Mouse (Mus musculus) stomach, postnatal 0 days (tissue): ENCODE measurements around the gene Slc22a23. TPM values are rescaled to one million over a fixed set of nuclear protein-coding genes. Genes with fewer than 3 reads are reported as not detected.

Source experiments
- ATAC-seq: fragments of 200-750 bp; cut with Nextera tagmentation; 2 replicates; pipeline ENCODE4 v1.8.0; 2017; ENCODE audit not compliant: low FRiP score, low TSS enrichment
- DNase-seq: peaks from one replicate; pipeline ENCODE4 v3.0.0-alpha.2; 2016; ENCODE audit warnings: low spot score
- H3K27ac ChIP-seq: fragments of 300-500 bp; sonication (generic); replicated peaks from 2 replicates; pipeline ENCODE4 v1.5.1; 2014; ENCODE audit warnings: mild to moderate bottlenecking, control low read depth
- H3K27me3 ChIP-seq: fragments of 300-500 bp; sonication (generic); 2 replicates; pipeline ENCODE4 v1.6.1; 2014; ENCODE audit warnings: low read length; ENCODE audit not compliant: control insufficient read depth, insufficient read depth
- H3K36me3 ChIP-seq: fragments of 300-500 bp; sonication (generic); 2 replicates; pipeline ENCODE4 v1.6.1; 2014; ENCODE audit warnings: low read length, mixed read lengths; ENCODE audit not compliant: control insufficient read depth, insufficient read depth
- H3K4me1 ChIP-seq: fragments of 300-500 bp; sonication (generic); replicated peaks from 2 replicates; pipeline ENCODE4 v1.6.1; 2014; ENCODE audit warnings: antibody characterized with exemption; ENCODE audit not compliant: control insufficient read depth, insufficient read depth
- H3K4me2 ChIP-seq: fragments of 300-500 bp; sonication (generic); replicated peaks from 2 replicates; pipeline ENCODE4 v1.6.1; 2014; ENCODE audit warnings: low read depth, mild to moderate bottlenecking, control low read depth, moderate library complexity
- H3K4me3 ChIP-seq: fragments of 300-500 bp; sonication (generic); 2 replicates; pipeline ENCODE4 v1.5.1; 2014; ENCODE audit warnings: low read depth, low read length, control low read depth
- H3K9ac ChIP-seq: fragments of 300-500 bp; sonication (generic); 2 replicates; pipeline ENCODE4 v1.6.1; 2014; ENCODE audit warnings: mild to moderate bottlenecking, low read length, control low read depth, mixed read lengths
- H3K9me3 ChIP-seq: fragments of 300-500 bp; sonication (generic); 2 replicates; pipeline ENCODE4 v1.6.1; 2016; ENCODE audit warnings: low read length; ENCODE audit not compliant: control insufficient read depth
- CTCF ChIP-seq: IDR thresholded peaks from 2 replicates; pipeline ENCODE4 v1.5.1; 2016; ENCODE audit warnings: antibody characterized with exemption, low read depth, mild to moderate bottlenecking, moderate library complexity
- EP300 ChIP-seq: optimal IDR thresholded peaks from 2 replicates; pipeline ENCODE3; 2016; ENCODE audit warnings: antibody characterized with exemption
- WGBS: fragments of 180-500 bp; shearing (Covaris S2); extraction: QIAGEN DNeasy Blood & Tissue Kit; methylation state at CpG from one replicate; pipeline ENCODE4 v1.1.7; 2014; 5-methylcytosine and 5-hydroxymethylcytosine counted together
- polyA plus RNA-seq: library from polyadenylated mRNA; unstranded; fragments of >200 nt; fragmentation: Nextera tagmentation; extraction: Ambion mirVana; gene quantifications from 2 replicates; pipeline ENCODE4 v1.2.1, GENCODE M21; 2015

The Slc22a23 gene
- polyA plus RNA-seq, 1 experiment from 2014 or later = 6.9 TPM

DNA sequence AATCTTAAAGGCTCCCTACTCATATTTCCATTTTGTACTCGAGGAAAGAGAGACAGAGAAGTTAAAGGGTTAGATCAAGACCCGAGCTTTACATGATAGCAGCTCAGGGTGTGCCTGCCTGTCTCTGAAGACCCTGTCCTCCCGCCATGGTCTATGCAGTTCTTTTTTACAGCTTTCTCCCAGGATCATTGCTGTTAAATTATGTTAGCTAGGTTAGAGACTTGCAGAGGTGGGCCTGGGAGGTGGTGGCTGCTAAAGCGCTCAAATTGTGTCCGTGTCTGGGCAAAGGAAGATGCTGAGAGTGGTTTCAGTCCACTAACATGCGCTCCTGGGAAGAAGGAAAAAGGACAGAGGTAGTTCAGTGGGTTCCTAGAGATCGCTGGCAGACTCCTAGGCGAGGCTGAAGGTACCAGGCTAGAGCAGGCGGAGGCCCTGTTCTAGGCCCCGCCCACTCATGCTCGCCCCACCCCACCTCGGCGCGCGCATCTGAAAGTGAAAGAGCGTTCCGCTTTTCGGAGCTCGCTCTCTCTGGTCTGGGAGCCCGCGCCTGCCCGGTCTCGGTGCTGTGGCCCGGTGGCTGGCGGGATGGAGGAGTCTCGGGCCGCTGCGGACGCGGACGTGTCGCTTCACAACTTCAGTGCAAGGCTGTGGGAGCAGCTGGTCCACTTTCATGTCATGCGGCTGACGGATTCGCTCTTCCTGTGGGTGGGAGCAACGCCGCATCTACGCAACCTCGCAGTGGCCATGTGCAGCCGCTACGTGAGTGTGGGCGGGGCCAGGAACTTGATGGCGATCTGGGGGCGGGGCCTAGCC, 182.3 kb downstream of the Slc22a23 start, which contains the start of gene Psmg4:
Gene Psmg4 (plus strand): TSS at position 474 of the 813 bp plus-strand sequence.
- H3K4me3 ChIP-seq = peak within 1 kb of the TSS; percentile 67
- H3K27ac ChIP-seq = peak within 1 kb of the TSS; percentile 94
- H3K36me3 ChIP-seq = no peaks in the 10 kb centered on the region; the same call in 1 of the 2 replicates
- no peaks in the 10 kb centered on the region for H3K27me3 ChIP-seq
- no peaks in the 10 kb centered on the region for H3K9me3 ChIP-seq
- peak within 1 kb of the TSS; percentile 82 for H3K9ac ChIP-seq
- ATAC-seq (peak; percentile 97), DNase-seq (peak; percentile 97)
- no peaks in the 10 kb centered on the region for H3K4me1 ChIP-seq
- 2% methylated on average over 44 of the region's 44 CpGs for WGBS
- peak within 1 kb of the TSS; percentile 75 for H3K4me2 ChIP-seq
- no peak for TF ChIP-seq EP300
- TF ChIP-seq CTCF = no peak

DNA sequence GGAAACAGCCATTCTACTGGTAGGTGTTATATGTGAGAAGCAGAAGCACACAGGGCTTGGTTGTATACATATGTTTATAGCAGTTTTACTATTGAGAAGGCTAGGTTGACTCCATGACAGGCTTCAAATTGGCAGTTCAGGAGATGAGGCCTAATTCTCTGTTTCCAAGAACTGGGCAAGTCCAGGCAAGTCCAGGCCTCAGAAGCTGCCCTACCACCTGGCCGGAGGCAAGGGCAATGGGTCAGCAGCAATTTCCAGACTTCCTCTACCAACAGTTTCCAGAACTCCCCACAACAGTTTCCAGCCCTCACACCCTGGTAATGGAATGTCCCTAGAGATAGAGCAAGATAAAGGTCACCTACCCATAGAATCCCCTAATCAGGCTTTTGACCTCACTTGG, 185.1 kb downstream of the Slc22a23 start:
- H3K36me3 ChIP-seq = no peaks in the 10 kb centered on the region
- no peak overlapping the region for H3K4me3 ChIP-seq
- no peak overlapping the region for H3K27ac ChIP-seq
- no peak for TF ChIP-seq CTCF
- TF ChIP-seq EP300 = no peak
- no peak overlapping the region for H3K9ac ChIP-seq
- ATAC-seq (no peak), DNase-seq (no peak)
- H3K4me2 ChIP-seq = no peak overlapping the region
- no peaks in the 10 kb centered on the region for H3K27me3 ChIP-seq
- WGBS = 74% methylated on average over 1 of the region's 1 CpGs
- H3K9me3 ChIP-seq = no peaks in the 10 kb centered on the region
- no peaks in the 10 kb centered on the region for H3K4me1 ChIP-seq

DNA sequence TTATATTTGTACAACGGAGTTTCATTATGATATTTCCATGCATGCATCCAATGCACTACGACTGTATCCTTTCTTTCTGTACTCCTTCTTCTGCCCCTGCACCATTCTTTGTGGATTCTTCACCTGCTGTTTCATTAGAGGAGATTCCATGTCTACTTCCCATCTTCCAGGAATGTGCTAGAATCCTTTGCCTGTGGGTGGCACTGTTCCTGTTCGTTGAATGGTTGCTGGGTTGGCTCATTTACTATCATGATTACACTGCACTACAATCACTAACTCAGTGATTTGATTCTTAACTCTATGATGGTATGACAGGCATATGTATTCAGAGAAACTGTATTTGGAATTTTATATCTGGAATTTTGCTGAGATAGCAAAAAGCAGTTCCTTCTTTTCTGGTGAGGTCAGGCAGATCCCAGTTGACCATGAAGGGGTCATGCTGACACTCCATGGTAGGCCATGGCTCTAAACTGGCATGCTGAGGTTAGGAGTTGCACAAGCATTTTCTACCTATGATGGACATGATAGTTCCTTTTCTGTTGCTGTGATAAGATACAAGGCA, 187.3 kb downstream of the Slc22a23 start:
- ATAC-seq (no peak), DNase-seq (no peak)
- Histone ChIP-seq H3K9ac (no peak overlapping the region), H3K4me3 (no peak overlapping the region), H3K4me2 (no peak overlapping the region), H3K36me3 (no peaks in the 10 kb centered on the region), H3K27ac (no peak overlapping the region), H3K27me3 (no peaks in the 10 kb centered on the region), H3K4me1 (no peaks in the 10 kb centered on the region), H3K9me3 (no peaks in the 10 kb centered on the region)
- WGBS = 84% methylated on average over 3 of the region's 3 CpGs
- TF ChIP-seq CTCF (peak; percentile 19), EP300 (no peak)

DNA sequence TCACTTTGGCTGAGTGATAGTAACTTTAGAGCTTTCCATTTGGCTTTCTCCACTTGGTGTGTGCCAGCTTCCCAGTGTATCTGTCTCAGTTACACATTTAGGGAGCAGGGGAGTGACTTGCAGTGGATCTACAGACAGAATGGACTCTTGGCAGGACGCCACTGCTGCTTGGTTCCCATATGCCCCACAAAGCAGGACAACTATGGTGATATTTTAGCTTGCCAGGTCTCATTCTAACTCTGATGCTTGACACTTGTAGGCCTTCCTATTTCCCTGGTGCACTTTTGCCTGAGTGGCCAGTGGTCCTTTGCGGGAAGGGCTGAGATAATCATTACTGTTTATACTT, 188.2 kb downstream of the Slc22a23 start:
- H3K27ac ChIP-seq = no peak overlapping the region
- 76% methylated on average over 2 of the region's 2 CpGs for WGBS
- H3K4me1 ChIP-seq = no peaks in the 10 kb centered on the region
- DNase-seq = no peak
- no peak overlapping the region for H3K4me2 ChIP-seq
- no peak for TF ChIP-seq CTCF
- TF ChIP-seq EP300 = no peak
- no peak for ATAC-seq
- H3K9ac ChIP-seq = no peak overlapping the region
- no peaks in the 10 kb centered on the region for H3K27me3 ChIP-seq
- no peaks in the 10 kb centered on the region for H3K9me3 ChIP-seq
- no peaks in the 10 kb centered on the region for H3K36me3 ChIP-seq
- no peak overlapping the region for H3K4me3 ChIP-seq

DNA sequence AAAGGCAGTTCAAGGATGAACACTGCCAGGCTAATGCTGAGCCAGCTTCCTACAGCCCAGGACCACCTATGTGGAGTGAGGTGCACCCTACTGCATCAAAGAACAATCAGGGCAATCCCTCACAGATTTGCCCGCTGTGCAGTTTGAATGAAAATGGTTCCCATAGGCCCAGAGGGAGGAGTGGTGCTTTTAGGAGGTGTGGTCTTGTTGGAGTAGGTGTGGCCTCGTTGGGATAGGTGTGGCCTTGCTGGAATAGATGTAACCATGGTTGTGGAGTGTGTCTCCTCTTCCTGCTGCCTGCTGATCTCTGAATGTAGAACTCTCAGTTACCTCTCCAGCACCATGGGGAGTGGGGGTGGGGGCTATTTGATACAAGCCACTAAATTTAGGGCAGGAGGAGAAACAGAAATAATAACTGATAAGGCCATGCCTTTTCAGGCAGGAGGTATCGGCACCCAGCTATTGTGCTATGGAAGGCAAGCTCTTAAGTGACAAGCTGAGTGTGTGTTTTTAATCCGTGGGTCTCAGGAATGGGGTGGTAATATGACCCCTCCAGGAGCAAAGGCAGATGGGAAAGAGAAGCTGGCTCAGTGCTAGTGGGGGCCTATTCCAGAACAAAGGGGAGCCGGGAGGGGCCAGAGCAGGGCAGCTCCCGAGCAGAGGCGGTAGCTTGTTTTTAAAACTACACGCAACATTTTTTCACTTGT, 188.7 kb downstream of the Slc22a23 start:
- no peaks in the 10 kb centered on the region for H3K27me3 ChIP-seq
- H3K4me3 ChIP-seq = no peak overlapping the region
- no peaks in the 10 kb centered on the region for H3K36me3 ChIP-seq
- no peak overlapping the region for H3K4me2 ChIP-seq
- 49% methylated on average over 8 of the region's 8 CpGs for WGBS
- no peak overlapping the region for H3K27ac ChIP-seq
- peak; percentile 33 for ATAC-seq
- TF ChIP-seq CTCF = no peak
- no peak for TF ChIP-seq EP300
- no peaks in the 10 kb centered on the region for H3K4me1 ChIP-seq
- no peaks in the 10 kb centered on the region for H3K9me3 ChIP-seq
- H3K9ac ChIP-seq = no peak overlapping the region
- DNase-seq = no peak
